Mouse (Mus musculus) forebrain, embryonic 14.5 days (tissue): ENCODE data around the gene Nxn. TPM values are rescaled to one million over a fixed set of nuclear protein-coding genes. Genes with fewer than 3 reads are reported as not detected.
"Not testable (repeated sequence)": the region's sequence is repeated elsewhere in the genome, so short reads cannot be mapped to it uniquely, and the experiment has no call there.

Source experiments
- ATAC-seq: fragments of 200-750 bp; cut with Nextera tagmentation; 2 replicates; pipeline ENCODE4 v1.8.0; 2017; ENCODE audit warnings: mild to moderate bottlenecking, moderate library complexity
- DNase-seq: peaks from one replicate; pipeline ENCODE4 v3.0.0-alpha.2; 2015; ENCODE audit warnings: low spot score
- H3K27ac ChIP-seq: fragments of 300-500 bp; sonication (generic); 2 replicates; pipeline ENCODE4 v1.5.1; 2014; ENCODE audit warnings: low read depth, mild to moderate bottlenecking, control low read depth, low read length, moderate library complexity
- H3K27me3 ChIP-seq: fragments of 300-500 bp; sonication (generic); replicated peaks from 2 replicates; pipeline ENCODE4 v1.6.1; 2014; ENCODE audit warnings: low read length, control low read depth, mixed read lengths; ENCODE audit not compliant: control insufficient read depth, insufficient read depth
- H3K36me3 ChIP-seq: fragments of 300-500 bp; sonication (generic); 2 replicates; pipeline ENCODE4 v1.6.1; 2014; ENCODE audit warnings: low read length, control low read depth; ENCODE audit not compliant: control insufficient read depth, insufficient read depth
- H3K4me1 ChIP-seq: fragments of 300-500 bp; sonication (generic); 2 replicates; pipeline ENCODE4 v1.6.1; 2014; ENCODE audit warnings: antibody characterized with exemption, low read length, control low read depth; ENCODE audit not compliant: control insufficient read depth, insufficient read depth
- H3K4me2 ChIP-seq: fragments of 300-500 bp; sonication (generic); 2 replicates; pipeline ENCODE4 v1.6.1; 2014; ENCODE audit warnings: mild to moderate bottlenecking, control low read depth, low read length
- H3K4me3 ChIP-seq: fragments of 300-500 bp; sonication (generic); 2 replicates; pipeline ENCODE4 v1.5.1; 2014; ENCODE audit warnings: low read depth, low read length, control low read depth
- H3K9ac ChIP-seq: fragments of 300-500 bp; sonication (generic); 2 replicates; pipeline ENCODE4 v1.6.1; 2014; ENCODE audit warnings: mild to moderate bottlenecking, low read length, control low read depth, moderate library complexity
- H3K9me3 ChIP-seq: fragments of 300-500 bp; sonication (generic); replicated peaks from 2 replicates; pipeline ENCODE4 v1.6.1; 2016; ENCODE audit warnings: low read length, control low read depth, mixed read lengths; ENCODE audit not compliant: control insufficient read depth
- WGBS: fragments of 180-500 bp; shearing (Covaris S2); extraction: QIAGEN DNeasy Blood & Tissue Kit; methylation state at CpG from one replicate; pipeline ENCODE4 v1.1.7; 2014; 5-methylcytosine and 5-hydroxymethylcytosine counted together
- polyA plus RNA-seq: library from polyadenylated mRNA; unstranded; fragments of >200 nt; fragmentation: Nextera tagmentation; extraction: Ambion mirVana; gene quantifications from 2 replicates; pipeline ENCODE4 v1.2.1, GENCODE M21; 2014

Gene Nxn
- polyA plus RNA-seq, 1 experiment from 2014 or later = 21.2 TPM

GRCm38 (mm10) chr11:76211595-76211994 is 187.3 kb downstream of the Nxn start:
- H3K9me3 ChIP-seq, H3K27ac ChIP-seq, DNase-seq, ATAC-seq, H3K27me3 ChIP-seq, H3K9ac ChIP-seq, H3K4me3 ChIP-seq, H3K4me1 ChIP-seq, H3K4me2 ChIP-seq: not testable (repeated sequence)
- WGBS = 94% methylated on average over 4 of the region's 6 CpGs
- H3K36me3 ChIP-seq = peaks cover 65% of the 10 kb centered on the region

- no peak for DNase-seq
- ATAC-seq = no peak
- WGBS = 91% methylated on average over 13 of the region's 13 CpGs
- H3K36me3 ChIP-seq = peaks cover 77% of the 10 kb centered on the region
- no peak overlapping the region for H3K27ac ChIP-seq
- no peak overlapping the region for H3K4me2 ChIP-seq
- H3K4me1 ChIP-seq = no peaks in the 10 kb centered on the region
- no peak overlapping the region for H3K9ac ChIP-seq
- H3K4me3 ChIP-seq = no peak overlapping the region
- no peaks in the 10 kb centered on the region for H3K27me3 ChIP-seq
- H3K9me3 ChIP-seq = no peaks in the 10 kb centered on the region
Measured at GRCm38 (mm10) chr11:76210228-76210985, 188.5 kb downstream of the Nxn start.

Other genes with a start within 250 kb of the Nxn start
- gene Vps53, start 219.5 kb downstream of the Nxn start, polyA plus RNA-seq = 63.8 and 67.9 TPM in 2 replicates
- gene Fam57a, start 219.5 kb downstream of the Nxn start, polyA plus RNA-seq = 26.1 and 27.5 TPM in 2 replicates
- not detected in 2 replicates for gene Dbil5, start 181.5 kb downstream of the Nxn start, polyA plus RNA-seq
- gene Gemin4, start 181.5 kb downstream of the Nxn start, polyA plus RNA-seq = 25.0 and 25.7 TPM in 2 replicates
- gene Mrm3, start 155.4 kb downstream of the Nxn start, polyA plus RNA-seq = 21.6 and 23.8 TPM in 2 replicates
- gene Glod4, start 155.4 kb downstream of the Nxn start, polyA plus RNA-seq = 137 and 144 TPM in 2 replicates
- gene Timm22, start 7.8 kb upstream of the Nxn start, polyA plus RNA-seq = 125 TPM in 2 replicates
- gene Abr, start 223.2 kb upstream of the Nxn start, polyA plus RNA-seq = 88.8 and 105 TPM in 2 replicates